Mouse (Mus musculus) CH12.LX (cell line): ENCODE measurements at regions not wholly inside any gene's neighbourhood (a gene's known extent, or its start where the extent isn't known, plus 50 kb on each side); places are given as distances from the start of the nearest gene placed in this dataset.

Experiments used
- BHLHE40 ChIP-seq: IDR thresholded peaks from 2 replicates; pipeline ENCODE4 v1.6.1; 2011; ENCODE audit warnings: mild to moderate bottlenecking, low read depth, low read length, improper control_type of control experiment
- CHD1 ChIP-seq: IDR thresholded peaks from 2 replicates; pipeline ENCODE4 v1.6.1; 2012; ENCODE audit warnings: low read depth, low read length, improper control_type of control experiment, inconsistent platforms
- CHD2 ChIP-seq: IDR thresholded peaks from 2 replicates; pipeline ENCODE4 v1.6.1; 2011; ENCODE audit warnings: low read length, improper control_type of control experiment
- CTCF ChIP-seq, 2 experiments: IDR thresholded peaks in 1 of 2; conservative IDR thresholded peaks in 1 of 2; 2 replicates each; pipeline ENCODE4 v1.5.1; 2011 to 2012; ENCODE audit warnings: low read depth in 2 of 2, low read length in 2 of 2, improper control_type of control experiment in 1 of 2, inconsistent platforms in 1 of 2, mild to moderate bottlenecking in 1 of 2, moderate library complexity in 1 of 2
- IRF4 ChIP-seq: IDR thresholded peaks from 2 replicates; pipeline ENCODE4 v1.6.1; 2014; ENCODE audit warnings: low read depth, mild to moderate bottlenecking, inconsistent platforms, low read length, improper control_type of control experiment
- JUND ChIP-seq: conservative IDR thresholded peaks from 2 replicates; pipeline ENCODE4 v1.6.1; 2011; ENCODE audit warnings: low read depth, low read length, improper control_type of control experiment
- MAFK ChIP-seq: IDR thresholded peaks from 2 replicates; pipeline ENCODE4 v1.6.1; 2011; ENCODE audit warnings: low read length, improper control_type of control experiment; ENCODE audit not compliant: insufficient replicate concordance
- MAX ChIP-seq: IDR thresholded peaks from 2 replicates; pipeline ENCODE4 v1.6.1; 2011; ENCODE audit warnings: low read length, improper control_type of control experiment
- MXI1 ChIP-seq: IDR thresholded peaks from 2 replicates; pipeline ENCODE4 v1.6.1; 2011; ENCODE audit warnings: mild to moderate bottlenecking, low read depth, low read length, improper control_type of control experiment
- NELFE ChIP-seq: IDR thresholded peaks from 2 replicates; pipeline ENCODE4 v1.6.1; 2011; ENCODE audit warnings: low read depth, low read length, improper control_type of control experiment
- POLR2A ChIP-seq: IDR thresholded peaks from 2 replicates; pipeline ENCODE4 v1.6.1; 2011; ENCODE audit warnings: low read depth, mild to moderate bottlenecking, improper control_type of control experiment, low read length
- POLR2AphosphoS2 ChIP-seq: IDR thresholded peaks from 2 replicates; pipeline ENCODE4 v1.6.1; 2011; ENCODE audit warnings: low read depth, low read length, improper control_type of control experiment
- USF1 ChIP-seq: IDR thresholded peaks from 2 replicates; pipeline ENCODE4 v1.6.1; 2014; ENCODE audit warnings: low read depth, mild to moderate bottlenecking, inconsistent platforms, low read length, improper control_type of control experiment

- no peak for TF ChIP-seq JUND
- TF ChIP-seq USF1: no peak
- no peak for TF ChIP-seq BHLHE40
- no peak for TF ChIP-seq CHD2
- no peak for TF ChIP-seq MXI1
- no peak for TF ChIP-seq NELFE
- TF ChIP-seq POLR2AphosphoS2: no peak
- no peak for TF ChIP-seq CTCF (conservative IDR thresholded peaks at IDR 0.05 in 1 of 2, IDR thresholded peaks at IDR 0.05 in 1 of 2; ENCODE audit: low read depth in 2 of 2, low read length in 2 of 2)
- no peak for TF ChIP-seq IRF4
- no peak for TF ChIP-seq MAFK
- no peak for TF ChIP-seq MAX
- no peak for TF ChIP-seq CHD1
- no peak for TF ChIP-seq POLR2A
Observed at GRCm38 (mm10) chr8:8519772-8520191, 141.3 kb downstream of the Efnb2 start.
